Mouse (Mus musculus) lung, postnatal 4 days (tissue): Measurements from ENCODE around the gene Card10.
A peak's percentile ranks its signal among the peaks of the same experiment; 100 is the strongest.

Source experiments
- DNase-seq, 2 experiments: peaks; one replicate each; pipeline ENCODE4 v3.0.0; 2021

Card10 gene

GRCm38 (mm10) chr15:78801571-78801970, 1.3 kb downstream of the Card10 start:
- no peak for DNase-seq

DNA sequence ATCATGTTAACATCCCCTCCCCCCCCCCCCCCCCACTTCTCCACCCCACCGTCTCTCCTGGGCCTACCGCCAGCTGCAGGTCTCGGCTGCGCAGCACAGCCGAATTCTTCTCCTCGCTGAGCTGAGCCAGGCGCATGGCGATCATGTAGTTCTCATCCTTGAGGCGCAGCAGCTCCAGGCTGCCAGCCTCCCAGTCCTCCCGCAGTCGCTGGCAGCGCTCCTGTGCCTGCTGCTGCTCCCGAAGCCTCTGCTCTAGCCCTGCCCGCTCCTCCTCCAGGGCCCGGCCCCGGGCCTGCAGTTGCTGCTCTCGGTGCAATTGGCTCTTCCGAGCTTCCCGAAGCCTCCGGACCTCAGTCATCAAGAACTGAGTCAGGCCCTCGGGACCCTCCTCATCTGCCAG, 3.8 kb downstream of the Card10 start:
- peak in 1 of 2 experiments; percentile 30 for DNase-seq

DNA sequence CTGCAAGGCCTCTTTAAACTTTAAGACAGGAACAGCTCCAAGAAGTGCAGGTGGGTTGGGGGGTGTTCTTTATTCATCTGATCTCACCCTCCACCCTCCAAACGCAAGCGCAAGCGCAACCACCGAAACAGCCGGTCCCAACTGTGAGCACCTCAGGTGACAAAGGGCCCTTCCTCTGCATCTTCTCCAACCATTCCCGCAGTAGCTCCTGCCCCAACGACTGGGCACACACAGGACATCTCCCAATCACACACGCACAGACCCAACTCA, 5.8 kb downstream of the Card10 start:
- no peak for DNase-seq

- no peak for DNase-seq
Measured at GRCm38 (mm10) chr15:78796196-78797059, 6.4 kb downstream of the Card10 start.

DNA sequence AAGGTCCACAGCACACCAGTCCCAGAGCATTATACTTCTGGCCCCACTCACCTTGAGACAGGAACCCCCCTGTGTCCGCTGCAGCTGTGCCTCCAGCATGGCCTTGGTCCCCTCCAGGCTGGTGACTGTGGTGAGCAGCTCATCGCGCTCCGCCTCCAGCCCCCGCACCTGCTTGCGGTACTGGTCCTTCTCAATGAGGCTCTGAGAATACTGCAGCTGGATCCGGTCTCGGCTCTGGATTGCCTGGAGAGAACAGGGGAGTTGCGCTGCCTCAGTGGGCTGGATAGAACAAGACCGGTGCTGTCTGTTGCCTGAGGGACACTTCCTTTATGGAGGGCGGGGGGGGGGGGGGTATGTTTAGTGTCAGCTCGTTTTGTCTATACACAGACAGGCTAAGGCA, 11.9 kb downstream of the Card10 start:
- DNase-seq, result no peak

DNA sequence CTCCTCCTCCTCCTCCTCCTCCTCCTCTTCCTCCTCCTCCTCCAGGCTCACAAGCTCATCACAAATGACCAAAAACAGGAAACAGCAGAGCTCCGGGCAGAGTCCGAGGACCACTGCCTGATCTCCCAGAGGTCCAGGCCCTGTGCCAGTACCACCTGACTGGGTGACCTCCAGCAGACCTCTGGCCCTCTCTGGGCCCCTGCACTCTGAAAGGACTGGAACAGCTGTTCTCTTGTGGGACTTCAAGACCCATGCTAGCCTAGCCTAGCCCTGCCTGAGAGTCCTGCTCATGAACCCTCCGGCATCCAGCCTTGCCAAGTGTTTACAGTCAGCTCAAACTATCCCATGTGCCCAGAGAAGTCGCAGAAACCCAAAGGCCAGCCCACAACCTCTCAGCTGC, 12.4 kb downstream of the Card10 start:
- peak; percentile 54 to 76 for DNase-seq

- no peak for DNase-seq
Measured at GRCm38 (mm10) chr15:78789721-78790323, 13.0 kb downstream of the Card10 start.

- DNase-seq, result peak; percentile 49 to 70
Measured at GRCm38 (mm10) chr15:78788042-78788441, 14.8 kb downstream of the Card10 start.

GRCm38 (mm10) chr15:78787287-78787856, 15.5 kb downstream of the Card10 start:
- no peak for DNase-seq

DNA sequence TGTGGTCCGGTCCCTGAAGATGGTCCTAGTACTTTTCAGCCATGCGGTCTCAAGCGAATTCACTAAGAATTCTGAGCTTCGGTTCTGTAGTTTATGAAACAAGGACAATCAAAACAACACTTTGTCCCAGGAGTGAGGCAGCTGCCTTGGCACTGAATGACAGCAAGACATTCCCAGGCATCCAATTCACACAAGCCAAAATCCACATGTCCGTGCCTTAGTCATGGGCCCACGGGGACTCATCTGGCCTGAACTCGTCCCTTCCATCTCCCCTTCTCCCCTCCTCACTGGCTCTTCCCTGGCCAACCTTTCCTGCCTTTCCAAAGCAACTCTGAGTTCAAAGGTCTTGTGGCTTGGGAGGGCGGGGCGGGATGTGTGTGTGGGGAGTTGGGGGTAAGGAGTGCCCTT, 16.4 kb downstream of the Card10 start:
- DNase-seq, result peak; percentile 30 to 57

DNA sequence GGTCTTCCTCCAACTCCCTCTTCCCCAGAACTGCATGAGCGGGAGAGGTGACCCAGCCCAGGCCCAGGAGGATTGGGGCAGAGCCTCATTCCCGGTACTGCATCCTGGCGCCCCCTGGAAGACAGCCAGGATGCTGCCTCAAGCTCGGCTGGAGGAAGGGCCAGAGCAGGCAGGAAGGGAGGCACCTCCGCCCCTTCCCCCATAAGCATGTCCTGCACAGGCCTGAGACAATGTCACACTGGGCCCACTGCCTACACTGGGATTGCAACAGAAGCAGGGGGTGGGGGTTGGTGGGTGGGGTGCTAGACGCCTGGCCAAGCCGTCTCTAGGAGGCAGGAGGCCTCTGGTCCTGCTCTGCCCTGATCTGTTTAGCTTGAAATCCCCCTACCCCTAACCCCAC, 16.9 kb downstream of the Card10 start:
- peak; percentile 81 to 93 for DNase-seq

- DNase-seq, result no peak
Measured at GRCm38 (mm10) chr15:78785258-78785657, 17.6 kb downstream of the Card10 start.

DNA sequence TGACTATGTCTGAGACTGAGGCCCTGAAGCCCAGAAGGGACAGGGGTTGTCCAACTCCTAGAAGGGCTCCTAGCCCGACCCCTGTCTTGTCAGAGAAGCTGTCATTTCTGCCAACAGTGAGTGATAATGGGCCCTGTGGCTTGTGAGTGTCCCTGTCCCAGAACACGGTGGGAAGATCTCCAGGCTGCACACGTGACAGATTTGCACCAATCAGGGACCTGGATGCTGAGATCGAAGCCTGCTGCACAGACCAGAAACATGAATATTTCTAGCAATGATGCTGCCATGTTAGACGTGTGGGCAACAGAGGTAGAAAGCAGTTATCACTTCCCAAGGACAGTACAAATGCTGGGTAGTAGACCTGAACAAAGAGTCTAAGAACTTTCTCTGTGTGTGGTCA, 18.3 kb downstream of the Card10 start:
- DNase-seq, result no peak

DNA sequence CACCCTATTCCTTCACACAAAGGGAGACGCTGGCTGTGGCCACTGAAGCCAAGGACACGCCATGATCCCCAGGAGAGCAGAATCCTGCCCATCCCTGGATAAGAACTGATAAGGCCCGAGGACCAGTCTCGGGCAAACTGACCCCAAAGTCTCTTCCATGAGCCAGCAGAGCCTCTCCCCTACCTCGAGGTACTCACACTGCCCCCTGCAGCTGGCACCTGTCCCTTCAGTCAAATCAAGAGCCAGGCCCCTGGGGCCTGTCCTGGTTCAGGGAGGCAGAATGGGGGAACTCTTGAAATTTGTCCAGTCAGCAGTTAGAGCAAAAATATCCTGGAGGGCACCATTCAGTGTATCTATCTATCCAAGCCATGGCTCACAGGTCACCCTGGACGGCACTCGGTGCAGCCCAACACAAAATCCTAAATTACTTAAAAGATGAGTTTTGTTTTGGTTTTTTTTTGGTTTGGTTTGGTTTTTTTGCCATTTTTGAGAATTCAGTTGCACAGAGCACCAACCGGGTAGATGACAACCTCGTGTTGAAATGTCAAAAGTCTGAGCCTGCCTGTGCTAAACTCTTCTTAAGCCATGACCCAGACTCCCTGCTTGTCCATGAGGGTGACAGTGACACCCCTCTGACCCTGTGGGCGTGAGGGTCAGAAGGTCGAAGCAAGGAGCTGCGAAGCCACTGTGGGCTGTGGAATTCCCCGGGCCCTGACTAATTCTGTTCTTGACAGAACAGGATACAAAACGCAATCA, 20.3 kb downstream of the Card10 start:
- no peak for DNase-seq

DNA sequence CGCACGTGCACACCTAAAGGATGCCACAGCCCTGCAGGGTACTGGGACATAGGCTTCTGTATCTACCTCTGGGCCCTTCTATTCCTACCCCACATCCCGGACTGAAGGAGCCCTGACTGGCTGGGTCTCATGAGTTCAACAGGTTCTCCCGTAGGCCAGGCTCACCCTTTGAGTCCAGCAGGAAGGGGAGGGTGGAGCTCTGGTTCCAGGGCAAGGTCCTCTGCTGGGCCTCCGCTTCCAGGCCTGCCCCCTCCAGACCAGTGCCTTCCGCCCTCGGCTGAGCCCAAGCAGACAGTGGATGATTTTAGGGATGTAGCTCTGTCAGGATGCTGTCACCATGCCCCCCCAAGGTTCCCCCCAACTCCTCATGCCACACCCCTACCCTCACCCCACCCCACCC, 21.9 kb downstream of the Card10 start:
- DNase-seq, result no peak

DNA sequence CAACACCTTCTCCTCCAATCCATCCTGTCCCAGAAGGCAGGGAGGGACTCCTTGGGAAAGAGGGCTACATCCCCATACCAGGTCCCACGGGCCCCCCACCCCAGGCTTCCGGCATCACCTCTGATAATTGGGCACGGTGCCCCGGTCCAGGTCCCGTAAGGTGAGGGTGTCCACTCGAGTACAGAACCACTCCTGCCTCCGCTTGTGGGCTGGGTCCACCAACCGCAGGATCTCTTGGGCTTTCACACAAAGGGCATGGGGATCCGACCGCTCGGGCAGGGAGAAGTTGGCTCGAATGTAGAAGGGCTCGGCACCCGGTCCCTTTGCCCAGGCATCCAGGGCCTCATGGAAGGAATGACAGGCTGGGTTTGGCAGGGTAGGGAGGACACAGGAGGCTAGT, 22.5 kb downstream of the Card10 start:
- DNase-seq, result no peak

- no peak for DNase-seq
Measured at GRCm38 (mm10) chr15:78779690-78780089, 23.2 kb downstream of the Card10 start.

DNA sequence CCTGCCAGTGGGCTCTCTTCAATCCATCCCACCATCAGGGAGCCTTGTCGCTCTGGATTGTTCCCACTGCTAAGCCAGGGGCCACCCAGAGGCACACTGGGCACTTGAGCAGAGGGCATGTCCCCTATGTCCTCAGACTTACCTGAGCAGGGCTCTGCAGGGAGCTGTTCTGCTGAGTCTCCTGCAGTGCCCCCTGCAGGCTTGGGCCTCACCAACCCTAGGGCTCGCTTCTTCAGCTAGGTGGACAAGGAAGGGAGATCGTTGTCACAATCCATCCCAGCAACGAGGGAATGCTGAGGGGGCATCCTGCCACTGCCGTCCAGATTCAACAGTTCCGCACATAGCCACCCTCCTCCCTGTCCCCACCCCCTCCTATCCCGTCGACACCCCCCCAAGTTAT, 23.6 kb downstream of the Card10 start:
- DNase-seq, result no peak

- DNase-seq, result peak; percentile 91 to 92
Measured at GRCm38 (mm10) chr15:78778077-78778870, 24.6 kb downstream of the Card10 start.

DNA sequence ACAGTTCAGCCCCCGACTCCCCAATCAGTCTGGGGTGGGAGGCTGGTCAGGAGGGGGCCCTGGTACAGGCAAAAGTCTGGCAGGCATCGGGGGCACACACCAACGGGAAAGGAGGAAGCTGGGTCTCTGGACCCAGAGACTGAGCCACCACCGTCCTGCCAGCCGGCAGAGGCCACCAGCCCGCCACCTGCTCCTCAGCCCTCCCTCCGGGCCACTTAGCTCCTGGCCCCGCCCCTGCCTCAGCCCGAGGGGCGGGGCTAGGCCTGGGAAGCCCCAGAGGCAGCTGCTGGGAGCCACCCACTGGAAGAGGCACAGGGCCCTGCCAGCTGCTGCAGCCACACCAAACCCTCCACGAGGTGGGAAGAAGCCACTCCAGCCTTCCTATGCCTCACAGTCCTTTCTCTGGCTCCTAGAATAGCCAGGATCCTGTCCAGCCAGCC, 29.5 kb downstream of the Card10 start, which contains the start of gene Mfng:
TSS of gene Mfng (minus strand) at position 186 of the 440 bp plus-strand sequence.
- DNase-seq, result peak; percentile 88 to 93

DNA sequence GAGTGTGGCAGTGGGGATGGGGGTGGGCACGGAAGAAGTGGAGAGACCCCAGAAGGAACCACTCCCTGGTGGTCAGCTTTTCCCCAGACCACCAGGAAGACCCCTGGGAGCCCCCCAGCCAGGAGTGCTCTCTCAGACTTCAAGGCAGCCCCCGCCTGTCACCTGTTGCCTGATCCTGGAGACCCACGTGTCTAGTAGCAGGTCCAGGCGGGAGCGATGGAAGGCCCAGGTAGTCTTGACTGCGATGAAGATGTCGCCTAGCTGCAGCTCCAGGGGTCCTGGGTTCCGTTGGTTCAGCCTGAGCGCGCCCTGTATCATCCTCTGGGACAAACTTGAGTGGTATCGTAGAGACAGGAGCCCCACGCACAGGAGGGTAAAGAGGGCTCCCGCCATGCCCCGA, 30.0 kb downstream of the Card10 start:
- DNase-seq, result no peak

DNA sequence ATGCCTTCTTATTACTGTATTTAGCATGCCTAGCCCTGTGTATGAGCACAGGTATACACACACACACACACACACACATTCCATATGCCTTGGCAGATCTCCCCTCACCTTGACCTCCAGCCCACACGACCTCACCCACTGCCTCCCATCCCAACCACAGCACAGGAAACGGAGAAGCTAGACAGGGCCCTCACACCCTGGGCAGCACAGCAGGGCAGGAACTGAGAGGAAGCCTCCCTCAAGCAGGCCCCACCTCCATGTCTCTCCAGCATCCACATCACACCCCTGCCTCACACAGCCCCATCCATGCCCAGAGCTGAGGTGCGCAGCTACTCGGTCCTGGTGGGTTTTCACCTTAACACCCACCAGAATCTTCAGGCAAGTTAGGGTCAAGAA, 30.5 kb downstream of the Card10 start:
- peak; percentile 64 to 81 for DNase-seq
